Comparison of ENCODE assay signal across 20 mouse cellular contexts in the genomic region with DNA sequence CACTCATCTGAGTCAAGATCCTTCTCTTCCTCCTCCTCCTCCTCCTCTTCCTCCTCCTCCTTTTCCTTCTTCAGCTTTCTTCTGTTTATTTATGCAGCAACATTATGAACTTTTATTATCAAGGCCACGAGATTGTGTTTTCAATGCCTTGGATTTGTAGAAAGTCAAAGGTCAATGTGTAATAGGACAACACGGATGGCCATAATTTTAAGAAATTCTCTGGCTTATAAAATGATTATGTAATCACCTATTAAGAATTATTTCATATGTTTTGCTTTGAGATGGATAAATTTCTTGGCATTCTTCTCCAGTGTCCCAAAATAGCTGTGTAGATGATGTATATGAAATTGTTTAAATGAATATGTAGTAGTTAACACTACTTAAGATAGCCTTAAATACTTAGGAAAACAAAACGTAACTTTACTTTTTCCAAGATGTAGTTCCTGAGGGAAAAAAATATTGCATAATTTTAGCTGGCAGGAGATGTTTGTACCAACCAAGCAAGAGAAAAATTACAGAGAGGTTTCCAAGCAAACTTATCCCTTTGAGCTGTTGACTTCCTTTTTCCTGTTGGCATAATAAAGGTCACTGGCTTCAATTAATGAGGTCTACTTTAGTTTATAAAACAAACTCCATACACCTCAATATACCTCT. TPM values are rescaled to one million over a fixed set of nuclear protein-coding genes. Genes with fewer than 3 reads are reported as not detected.
DNase-seq lines count a peak whose midpoint lies in the region.
"Had no signal": no experiment of that assay in that cellular context is flagged by ENCODE, and none has a peak within 500 bp of the region (broad histone marks: within the 10 kb centered on the region; RNA-seq: fewer than 3 reads in every experiment).

No protein-coding gene starts in this region.

- H3K4me1 ChIP-seq in brown adipose tissue, adult 24 weeks (ENCODE audit: control insufficient read depth, insufficient read depth, insufficient read length, low read length), result peaks cover 6% of the 10 kb centered on the region
- H3K4me1 ChIP-seq: embryonic facial prominence, embryonic 13.5 days; embryonic facial prominence, embryonic 15.5 days; forebrain, embryonic 13.5 days; forebrain, embryonic 15.5 days had no signal

- no peak overlapping the region for H3K4me3 ChIP-seq in brown adipose tissue, adult 24 weeks (ENCODE audit: insufficient read depth, low read depth, low read length)
- H3K4me3 ChIP-seq: embryonic facial prominence, embryonic 13.5 days; embryonic facial prominence, embryonic 15.5 days; erythroblast, embryonic 14.5 days; forebrain, embryonic 13.5 days; forebrain, embryonic 15.5 days had no signal

- H3K27ac ChIP-seq in brown adipose tissue, adult 24 weeks (replicated peaks; ENCODE audit: low read depth, low read length), result peak overlapping the region; percentile 98
- H3K27ac ChIP-seq: embryonic facial prominence, embryonic 13.5 days; embryonic facial prominence, embryonic 15.5 days; forebrain, embryonic 13.5 days; forebrain, embryonic 15.5 days had no signal

- DNase-seq in 3T3-L1 (ENCODE audit: low read depth, low spot score), result peak; percentile 71
- peak; percentile 3 for DNase-seq in gonadal fat pad, adult 2 months (ENCODE audit: low read depth)
- DNase-seq in layer of hippocampus, adult 8-10 months (ENCODE audit: low spot score in 2 of 2), result no peak
- DNase-seq in layer of hippocampus, adult 9-10 months (ENCODE audit: low spot score), result no peak
- DNase-seq: adrenal gland, adult 8-10 months; adrenal gland, postnatal 14 days; adrenal gland, postnatal 36 days; cerebellum, adult 11-12 months; cerebellum, adult 8-10 months; cerebellum, adult 9-11 months; cerebellum, postnatal 14 days; cerebellum, postnatal 36 days; embryo, embryonic 11 days; forebrain, postnatal 0 days had no signal

RNA-seq across cellular contexts. Expression of gene Cwc22, which starts 46.9 kb away (rescaled TPM):
- 8.4 and 19.7 TPM in 2 replicates for polyA plus RNA-seq in brown adipose tissue, adult 24 weeks (2012; ENCODE audit: insufficient read depth, insufficient read length, missing spikeins)
- polyA plus RNA-seq in gonadal fat pad, adult 2 months (2012; rRNA removed), result 5.6 and 8.0 TPM in 2 replicates
- total RNA-seq in layer of hippocampus, adult 8-10 months (2022), result 10 to 100 TPM; 27.1 to 41.8 (median 32.2) TPM

Comparison
In these comparisons a context has a peak if more than half of its experiments do, and no peak if none do; other contexts are left out.
1. DNase-seq: peak in 3T3-L1 (single experiment) and gonadal fat pad, adult 2 months (single experiment); none in layer of hippocampus, adult 8-10 months (0 of 2) and layer of hippocampus, adult 9-10 months (single experiment).